Mouse (Mus musculus) gastrocnemius, adult 2 months (tissue): ENCODE measurements at regions not wholly inside any gene's neighbourhood (a gene's known extent, or its start where the extent isn't known, plus 50 kb on each side); places are given as distances from the start of the nearest gene placed in this dataset.

Experiments used
- DNase-seq: peaks from one replicate; pipeline ENCODE4 v3.0.0; 2022
- H3K27ac ChIP-seq: fragments of 200-600 bp; 2 replicates; pipeline ENCODE4 v1.8.1; 2022; ENCODE audit warnings: mild to moderate bottlenecking
- H3K4me3 ChIP-seq: fragments of 200-600 bp; 2 replicates; pipeline ENCODE4 v1.8.1; 2022; ENCODE audit warnings: mild to moderate bottlenecking, moderate library complexity
- CTCF ChIP-seq: fragments of 200-600 bp; IDR thresholded peaks from 2 replicates; pipeline ENCODE4 v1.8.1; 2022; ENCODE audit warnings: antibody characterized with exemption, mild to moderate bottlenecking, moderate library complexity
- intact Hi-C: fragments of 180-260 bp; cut with DNase I; formaldehyde crosslinking; loops from one replicate; pipeline ENCODE4 v1.15.1; 2025

- Histone ChIP-seq H3K4me3 (no peak overlapping the region), H3K27ac (no peak overlapping the region)
- intact Hi-C loops, result no loop called here
- DNase-seq, result no peak
- TF ChIP-seq CTCF, result no peak
Observed at GRCm38 (mm10) chr8:26854557-26855238, 122.4 kb upstream of the Zfp703 start.

- Histone ChIP-seq H3K27ac (no peak overlapping the region), H3K4me3 (no peak overlapping the region)
- intact Hi-C loops, result no loop called here
- no peak for DNase-seq
- no peak for TF ChIP-seq CTCF
Observed at GRCm38 (mm10) chr8:26855256-26855655, 121.9 kb upstream of the Zfp703 start.

GRCm38 (mm10) chr8:26864571-26864970 is 112.6 kb upstream of the Zfp703 start:
- no peak overlapping the region for H3K27ac ChIP-seq
- no peak for TF ChIP-seq CTCF
- H3K4me3 ChIP-seq, result no peak overlapping the region
- DNase-seq, result no peak
- intact Hi-C loops, result no loop called here

GRCm38 (mm10) chr8:26864971-26865370 is 112.2 kb upstream of the Zfp703 start:
- intact Hi-C loops, result no loop called here
- DNase-seq, result no peak

GRCm38 (mm10) chr8:26868101-26868848 is 108.8 kb upstream of the Zfp703 start:
- DNase-seq, result no peak
- intact Hi-C loops, result no loop called here

More at GRCm38 (mm10) chr8:26864971-26865370, 112.2 kb upstream of the Zfp703 start:
- TF ChIP-seq CTCF, result no peak
- Histone ChIP-seq H3K27ac (no peak overlapping the region), H3K4me3 (no peak overlapping the region)

GRCm38 (mm10) chr8:26868849-26869110 is 108.3 kb upstream of the Zfp703 start:
- DNase-seq, result no peak
- intact Hi-C loops, result no loop called here
- H3K27ac ChIP-seq, result no peak overlapping the region
- TF ChIP-seq CTCF, result no peak
- H3K4me3 ChIP-seq, result no peak overlapping the region

More at GRCm38 (mm10) chr8:26868101-26868848, 108.8 kb upstream of the Zfp703 start:
- Histone ChIP-seq H3K4me3 (no peak overlapping the region), H3K27ac (no peak overlapping the region)
- no peak for TF ChIP-seq CTCF

GRCm38 (mm10) chr8:26871838-26872237 is 105.3 kb upstream of the Zfp703 start:
- DNase-seq, result no peak
- no peak for TF ChIP-seq CTCF
- intact Hi-C loops, result no loop called here
- Histone ChIP-seq H3K27ac (no peak overlapping the region), H3K4me3 (no peak overlapping the region)

- TF ChIP-seq CTCF, result no peak
Observed at GRCm38 (mm10) chr8:26872382-26872781, 104.7 kb upstream of the Zfp703 start.

GRCm38 (mm10) chr8:26872815-26873214 is 104.3 kb upstream of the Zfp703 start:
- H3K27ac ChIP-seq, result no peak overlapping the region
- TF ChIP-seq CTCF, result no peak
- no peak overlapping the region for H3K4me3 ChIP-seq
- DNase-seq, result no peak
- intact Hi-C loops, result no loop called here

More at GRCm38 (mm10) chr8:26872382-26872781, 104.7 kb upstream of the Zfp703 start:
- intact Hi-C loops, result no loop called here
- DNase-seq, result no peak
- no peak overlapping the region for H3K27ac ChIP-seq
- no peak overlapping the region for H3K4me3 ChIP-seq

- no peak for DNase-seq
- Histone ChIP-seq H3K4me3 (no peak overlapping the region), H3K27ac (no peak overlapping the region)
- intact Hi-C loops, result no loop called here
- no peak for TF ChIP-seq CTCF
Observed at GRCm38 (mm10) chr8:26880177-26880576, 96.9 kb upstream of the Zfp703 start.

- intact Hi-C loops, result no loop called here
- Histone ChIP-seq H3K4me3 (no peak overlapping the region), H3K27ac (no peak overlapping the region)
- TF ChIP-seq CTCF, result no peak
- DNase-seq, result no peak
Observed at GRCm38 (mm10) chr8:26881268-26882120, 95.6 kb upstream of the Zfp703 start.

GRCm38 (mm10) chr8:26882616-26883015 is 94.5 kb upstream of the Zfp703 start:
- no peak for TF ChIP-seq CTCF
- Histone ChIP-seq H3K27ac (no peak overlapping the region), H3K4me3 (no peak overlapping the region)
- intact Hi-C loops, result no loop called here
- no peak for DNase-seq

GRCm38 (mm10) chr8:26883285-26883684 is 93.8 kb upstream of the Zfp703 start:
- DNase-seq, result no peak
- TF ChIP-seq CTCF, result no peak
- Histone ChIP-seq H3K27ac (no peak overlapping the region), H3K4me3 (no peak overlapping the region)
- intact Hi-C loops, result no loop called here
